Mouse (Mus musculus): ENCODE measurements at regions not wholly inside any gene's neighbourhood (a gene's known extent, or its start where the extent isn't known, plus 50 kb on each side); places are given as distances from the start of the nearest gene placed in this dataset.

DNA sequence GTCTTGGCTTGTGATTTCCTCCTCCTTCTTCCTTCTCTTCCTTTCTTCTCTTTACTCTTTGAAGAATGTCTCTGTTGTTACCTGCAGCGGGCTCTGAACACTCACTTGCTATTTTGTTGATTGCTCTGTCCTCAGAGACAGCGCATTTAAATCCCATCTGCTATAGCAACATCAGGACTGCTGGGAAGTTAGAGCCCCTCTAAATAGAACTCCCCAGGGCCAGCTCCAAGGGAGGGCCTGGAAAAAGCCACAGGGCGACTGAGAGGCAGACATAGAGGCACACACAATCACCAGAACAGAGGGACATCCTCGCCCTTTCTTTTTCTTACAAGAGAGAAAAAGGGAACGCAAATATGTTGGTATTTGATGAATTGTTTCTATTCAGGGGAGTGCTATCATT, 306.6 kb downstream of the Satb1 start:
- TF ChIP-seq CTCF (IDR thresholded peaks at IDR 0.05; ENCODE audit: low read depth, low read length) (no peak), POLR2A (IDR thresholded peaks at IDR 0.05; ENCODE audit: extremely low read depth, insufficient read depth, low read length) (no peak)
